Mouse (Mus musculus) left cerebral cortex, postnatal 36 days (tissue): ENCODE measurements around the gene 4930539E08Rik. TPM values are rescaled to one million over a fixed set of nuclear protein-coding genes. Genes with fewer than 3 reads are reported as not detected.

Experiments used
- DNase-seq, 2 experiments: peaks; one replicate each; pipeline ENCODE4 v3.0.0; 2021 to 2022; ENCODE audit warnings: low spot score in 2 of 2, mixed read lengths in 1 of 2
- intact Hi-C: fragments of 180-260 bp; cut with DNase I; formaldehyde crosslinking; loops from one replicate; pipeline ENCODE4 v1.15.1; 2025
- total RNA-seq, 2 experiments: library from RNA; stranded (reverse); gene quantifications; 2 replicates each; pipeline ENCODE4 v1.2.3; 2021

4930539E08Rik gene
- total RNA-seq, 2 experiments from 2014 or later, result 12.2 to 15.4 TPM

DNA sequence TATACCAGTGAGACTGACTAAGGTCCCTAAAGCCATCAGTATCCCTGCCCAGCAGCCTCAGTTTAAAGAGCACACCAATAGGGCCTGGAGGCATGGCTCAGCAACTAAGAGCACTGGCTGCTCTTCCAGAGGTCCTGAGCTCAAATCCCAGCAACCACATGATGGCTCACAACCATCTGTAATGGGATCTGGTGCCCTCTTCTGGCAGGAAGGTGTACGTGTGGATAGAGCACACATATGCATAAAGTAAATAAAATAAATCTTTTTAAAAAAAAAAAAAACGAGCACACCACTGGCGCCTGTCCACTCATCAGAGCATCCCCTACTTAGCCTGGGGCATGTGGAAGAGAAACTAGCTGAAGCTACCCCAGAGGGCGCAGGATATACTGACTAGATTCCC is 13.6 kb downstream of the 4930539E08Rik start:
- DNase-seq, result no peak
- intact Hi-C loops, result no loop called here

DNA sequence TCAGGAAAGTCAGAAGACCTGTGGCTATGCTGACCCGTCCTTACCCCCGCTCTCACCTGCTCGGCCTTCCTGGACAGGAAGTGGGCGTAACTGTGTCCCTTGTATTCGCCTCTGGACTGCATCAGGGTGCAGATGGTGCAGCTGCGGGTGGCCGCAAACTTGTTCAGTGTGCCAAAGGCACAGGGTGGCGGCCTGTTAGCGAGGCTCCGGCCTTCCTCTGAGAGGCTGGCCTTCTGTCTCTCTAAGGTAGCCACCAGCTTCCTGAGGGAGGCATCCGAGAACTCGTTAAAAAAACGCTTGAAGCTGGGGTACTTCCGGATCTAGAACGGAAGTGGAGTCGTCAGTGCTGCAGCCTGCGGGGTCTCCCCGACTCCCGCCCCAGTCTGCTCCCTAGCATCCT is 15.7 kb downstream of the 4930539E08Rik start:
- intact Hi-C loops, result no loop called here
- DNase-seq, result no peak

DNA sequence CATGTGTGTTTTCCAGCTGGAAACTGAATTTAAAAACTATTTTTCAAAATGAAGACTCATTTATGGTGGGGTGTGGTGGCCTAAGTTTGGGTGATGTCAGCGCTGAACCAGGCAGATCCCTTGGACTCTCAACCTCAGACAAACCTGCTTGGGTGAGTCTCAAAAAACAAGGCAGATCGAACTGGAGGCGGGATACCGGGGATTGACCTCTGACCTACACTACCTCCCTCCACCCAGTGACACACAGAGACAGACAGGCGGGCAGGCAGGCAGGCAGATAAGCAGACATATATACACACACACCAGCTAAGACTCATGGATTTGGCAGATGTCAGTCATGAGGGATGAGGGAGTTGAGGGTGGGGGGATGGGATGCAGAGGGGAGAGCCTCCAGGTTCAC is 16.9 kb downstream of the 4930539E08Rik start:
- no peak for DNase-seq
- intact Hi-C loops, result no loop called here

DNA sequence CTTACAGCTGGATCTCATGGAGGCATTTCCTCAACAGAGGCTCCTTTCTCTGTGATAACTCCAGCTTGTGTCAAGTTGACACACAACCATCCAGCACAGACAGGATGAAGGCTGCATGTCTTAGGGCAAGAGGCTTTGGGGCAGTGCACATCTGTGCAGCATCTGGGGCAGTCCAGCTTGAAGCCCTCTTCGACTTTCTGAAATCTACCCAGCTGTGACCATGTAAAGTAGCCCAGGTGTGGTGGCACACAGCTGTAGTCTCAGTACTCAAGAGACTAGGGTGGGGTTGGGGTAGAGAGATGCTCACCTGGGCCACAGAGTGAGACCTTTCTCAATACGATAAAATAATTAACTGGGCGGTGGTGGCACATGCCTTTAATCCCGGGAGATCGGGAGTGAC is 17.3 kb downstream of the 4930539E08Rik start:
- DNase-seq, result no peak
- intact Hi-C loops, result no loop called here

DNA sequence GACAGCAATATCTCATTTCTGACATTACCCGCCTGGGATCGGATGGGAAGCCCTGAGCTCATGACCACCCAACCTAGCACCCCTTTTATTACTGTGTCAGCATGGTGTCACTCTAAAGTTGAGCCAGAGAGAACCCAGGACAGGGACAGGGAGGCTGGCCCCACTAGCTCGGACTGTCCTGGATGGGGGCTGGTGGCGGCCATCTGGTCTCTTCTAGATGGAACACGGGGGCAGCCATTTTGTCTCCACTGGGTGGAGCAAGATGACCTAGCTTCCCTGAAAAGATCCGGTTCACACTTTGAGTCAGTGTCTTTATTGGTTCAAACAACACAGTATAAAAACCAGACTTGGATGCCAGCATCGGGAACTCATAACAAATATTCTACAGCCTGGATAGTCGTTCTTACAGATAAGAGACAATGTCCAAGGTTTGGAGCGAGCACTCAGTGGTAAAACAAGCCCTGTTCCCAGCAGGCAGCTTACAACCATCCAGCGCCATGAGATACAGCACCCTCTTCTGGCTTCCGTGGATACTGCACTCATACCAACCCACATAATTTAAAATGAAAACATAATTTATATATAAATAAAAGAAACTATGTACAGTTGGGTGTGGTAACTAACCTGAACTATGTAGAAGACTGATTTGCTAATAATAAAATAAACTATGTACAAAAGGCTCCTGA is 18.9 kb downstream of the 4930539E08Rik start:
- intact Hi-C loops, result no loop called here
- DNase-seq, result no peak

- intact Hi-C loops, result no loop called here
- DNase-seq, result no peak
Observed at GRCm38 (mm10) chr17:28895217-28895875, 19.8 kb downstream of the 4930539E08Rik start.

GRCm38 (mm10) chr17:28894050-28894767 is 20.9 kb downstream of the 4930539E08Rik start:
- intact Hi-C loops, result no loop called here
- no peak for DNase-seq

DNA sequence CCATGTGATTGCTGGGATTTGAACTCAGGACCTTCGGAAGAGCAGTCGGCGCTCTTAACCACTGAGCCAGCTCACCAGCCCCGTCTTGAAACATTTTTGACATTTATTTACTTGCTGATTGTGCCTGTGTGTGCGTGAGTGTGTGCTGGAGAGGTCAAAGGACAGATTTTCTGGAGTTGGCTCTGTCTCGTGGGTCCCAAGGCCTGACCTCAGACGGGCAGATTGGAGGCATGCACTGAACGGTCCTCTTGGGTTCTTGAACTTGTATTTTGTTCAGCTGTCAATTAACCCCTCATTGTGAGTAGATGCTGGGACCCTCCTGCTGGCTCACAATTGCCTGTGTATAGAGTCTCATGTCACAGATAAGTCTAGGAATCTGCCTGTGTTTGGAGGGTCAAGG is 28.9 kb downstream of the 4930539E08Rik start:
- no peak for DNase-seq
- intact Hi-C loops, result no loop called here

GRCm38 (mm10) chr17:28885231-28885630 is 29.9 kb downstream of the 4930539E08Rik start:
- no peak for DNase-seq
- intact Hi-C loops, result no loop called here

- DNase-seq, result no peak
- intact Hi-C loops, result loop anchor here (1.0 kb wide), 1 partner anchor 16 kb away; no protein-coding TSS in a partner anchor
Observed at GRCm38 (mm10) chr17:28883941-28884516, 31.1 kb downstream of the 4930539E08Rik start.

DNA sequence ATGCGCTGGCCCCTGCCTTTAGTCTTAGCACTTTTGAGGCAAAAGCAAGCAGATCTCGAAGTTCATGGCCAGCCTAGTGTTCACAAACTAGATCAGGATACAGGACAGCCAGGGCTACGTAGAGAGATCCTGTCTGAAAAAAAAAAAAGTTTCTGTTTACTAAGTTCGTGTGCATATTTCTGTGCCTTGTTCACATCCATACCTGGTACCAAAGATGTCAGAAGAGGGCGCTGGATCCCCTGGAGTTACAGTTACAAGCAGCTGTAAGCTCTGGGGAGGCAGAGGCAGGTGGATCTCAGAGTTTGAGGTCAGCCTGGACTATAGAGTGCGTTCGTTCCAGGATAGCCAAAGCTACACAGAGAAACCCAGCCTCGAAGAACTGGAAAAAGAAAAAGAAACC is 32.3 kb downstream of the 4930539E08Rik start:
- DNase-seq, result no peak
- intact Hi-C loops, result loop anchor here (1.0 kb wide), 1 partner anchor 17 kb away; no protein-coding TSS in a partner anchor

DNA sequence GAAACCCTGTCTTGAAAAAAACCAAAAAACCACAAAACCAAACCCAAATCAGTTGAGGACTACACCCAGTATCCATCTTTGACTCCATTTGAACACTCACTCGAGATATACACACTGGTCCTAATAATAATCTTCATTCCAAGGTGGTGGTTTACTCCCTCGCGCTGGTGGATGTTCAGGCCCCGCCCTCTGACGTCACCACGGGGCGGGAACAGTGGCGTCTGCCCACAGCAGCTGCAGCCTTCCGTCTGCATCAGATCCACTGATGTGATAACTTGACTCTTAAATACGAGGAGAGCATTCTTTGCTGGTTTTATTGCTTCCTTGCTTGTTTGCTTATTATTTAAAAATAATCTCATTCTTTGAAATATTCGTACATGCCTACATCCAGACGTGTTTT is 32.8 kb downstream of the 4930539E08Rik start:
- intact Hi-C loops, result no loop called here
- no peak for DNase-seq

- intact Hi-C loops, result loop anchor here (2.0 to 5.0 kb wide), 2 partner anchors 47 to 53 kb away; no protein-coding TSS in a partner anchor
Observed at GRCm38 (mm10) chr17:28879931-28880391, 35.2 kb downstream of the 4930539E08Rik start.

DNA sequence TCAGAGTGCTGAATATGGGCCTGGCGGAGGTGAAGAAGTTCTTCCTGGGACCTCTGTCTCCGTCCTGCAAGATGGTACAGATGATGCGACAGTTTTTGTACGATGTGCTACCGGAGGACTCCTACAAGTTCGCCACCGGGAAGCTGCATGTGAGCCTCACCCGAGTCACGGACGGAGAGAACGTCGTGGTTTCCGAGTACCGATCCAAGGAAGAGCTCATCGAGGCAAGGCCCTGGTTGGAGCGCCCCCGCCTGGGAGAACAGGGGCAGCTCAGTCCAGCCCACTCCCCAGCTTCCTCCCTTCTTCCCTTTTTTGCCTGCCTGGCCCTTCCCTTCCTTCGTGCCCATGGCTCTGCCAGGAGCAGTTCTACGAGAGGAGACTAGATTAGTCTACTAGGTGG is 38.3 kb downstream of the 4930539E08Rik start:
- intact Hi-C loops, result loop anchor here (5.0 kb wide), 1 partner anchor 50 kb away; no protein-coding TSS in a partner anchor
- DNase-seq, result peak; percentile 25 to 48

More at GRCm38 (mm10) chr17:28879931-28880391, 35.2 kb downstream of the 4930539E08Rik start:
- DNase-seq, result peak; percentile 66 to 71

DNA sequence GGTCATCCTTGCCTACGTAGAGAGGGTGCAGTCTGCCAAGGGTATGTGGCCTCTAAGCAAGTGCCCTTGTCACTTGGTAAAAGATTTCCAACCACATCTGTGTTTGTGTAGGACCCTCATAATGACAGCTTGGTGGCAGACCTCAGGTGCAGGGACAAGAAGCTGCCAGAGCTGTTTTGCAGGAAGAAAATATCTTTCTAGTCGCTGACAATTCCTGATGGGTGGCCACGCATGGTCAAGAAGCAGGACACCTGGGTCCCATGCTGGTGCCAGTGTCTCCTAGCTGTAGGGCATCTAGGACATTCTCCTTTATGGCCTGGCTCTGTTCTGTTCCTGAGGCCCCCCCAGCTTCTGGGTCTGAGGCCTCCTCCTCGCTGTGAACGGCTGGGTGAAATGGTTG is 38.8 kb downstream of the 4930539E08Rik start:
- intact Hi-C loops, result loop anchor here (5.0 kb wide), 1 partner anchor 49 kb away; no protein-coding TSS in a partner anchor

GRCm38 (mm10) chr17:28875316-28875715 is 39.8 kb downstream of the 4930539E08Rik start:
- intact Hi-C loops, result loop anchor here (2.0 to 5.0 kb wide), 2 partner anchors 48 to 185 kb away; partner anchors contain the start of genes Mapk14 and Slc26a8
- DNase-seq, result peak; percentile 71 to 77

More for the DNA sequence above, 38.8 kb downstream of the 4930539E08Rik start:
- DNase-seq, result no peak

GRCm38 (mm10) chr17:28874825-28875224 is 40.3 kb downstream of the 4930539E08Rik start:
- DNase-seq, result peak; percentile 21 to 32
- intact Hi-C loops, result loop anchor here (2.0 to 5.0 kb wide), 2 partner anchors 48 to 184 kb away; partner anchors contain the start of genes Mapk14 and Slc26a8

DNA sequence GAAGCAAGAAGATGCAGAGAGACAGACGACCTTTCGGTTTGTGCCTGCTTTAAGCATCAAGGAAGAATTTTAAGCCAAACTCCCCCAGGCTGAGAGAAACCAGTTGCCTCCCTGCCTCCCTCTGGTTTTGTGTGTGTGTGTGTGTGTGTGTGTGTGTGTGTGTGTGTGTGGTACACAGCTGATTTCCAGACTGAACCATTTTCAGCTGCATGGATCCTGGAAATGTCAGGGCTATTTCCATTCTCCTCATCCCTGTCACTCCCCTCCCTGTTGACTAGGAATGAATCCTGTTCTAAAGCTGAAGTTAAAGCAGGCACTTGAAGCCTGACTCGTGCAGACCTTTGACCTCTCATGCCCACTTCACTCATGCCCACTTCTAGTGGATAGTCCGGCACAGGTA is 40.9 kb downstream of the 4930539E08Rik start:
- DNase-seq, result peak; percentile 30 to 40
- intact Hi-C loops, result loop anchor here (2.0 kb wide), 1 partner anchor 183 kb away; the partner anchor contains the start of genes Mapk14 and Slc26a8

GRCm38 (mm10) chr17:28872322-28872721 is 42.8 kb downstream of the 4930539E08Rik start:
- intact Hi-C loops, result no loop called here
- no peak for DNase-seq
